Mouse (Mus musculus) hindbrain, embryonic 16.5 days (tissue): ENCODE results near the gene Fam110c. TPM values are rescaled to one million over a fixed set of nuclear protein-coding genes. Genes with fewer than 3 reads are reported as not detected.
A peak's percentile ranks its signal among the peaks of the same experiment; 100 is the strongest.
"Not testable (repeated sequence)": the region's sequence is repeated elsewhere in the genome, so short reads cannot be mapped to it uniquely, and the experiment has no call there.

Experiments used
- ATAC-seq: fragments of 200-750 bp; cut with Nextera tagmentation; 2 replicates; pipeline ENCODE4 v1.8.0; 2017; ENCODE audit warnings: moderate TSS enrichment, moderate library complexity
- H3K27ac ChIP-seq: fragments of 300-500 bp; sonication (generic); 2 replicates; pipeline ENCODE4 v1.5.1; 2014; ENCODE audit warnings: low read depth, mild to moderate bottlenecking, control low read depth, low read length, moderate library complexity
- H3K27me3 ChIP-seq: fragments of 300-500 bp; sonication (generic); replicated peaks from 2 replicates; pipeline ENCODE4 v1.6.1; 2014; ENCODE audit warnings: low read length; ENCODE audit not compliant: control insufficient read depth, insufficient read depth
- H3K36me3 ChIP-seq: fragments of 300-500 bp; sonication (generic); 2 replicates; pipeline ENCODE4 v1.6.1; 2014; ENCODE audit warnings: mild to moderate bottlenecking, low read length, moderate library complexity, mixed read lengths; ENCODE audit not compliant: control insufficient read depth, insufficient read depth
- H3K4me1 ChIP-seq: fragments of 300-500 bp; sonication (generic); 2 replicates; pipeline ENCODE4 v1.6.1; 2014; ENCODE audit warnings: low read depth, low read length; ENCODE audit not compliant: control insufficient read depth, insufficient read depth
- H3K4me2 ChIP-seq: fragments of 300-500 bp; sonication (generic); 2 replicates; pipeline ENCODE4 v1.6.1; 2014; ENCODE audit warnings: mild to moderate bottlenecking, low read length, control low read depth, moderate library complexity
- H3K4me3 ChIP-seq: fragments of 300-500 bp; sonication (generic); 2 replicates; pipeline ENCODE4 v1.5.1; 2014; ENCODE audit warnings: mild to moderate bottlenecking, low read length, control low read depth, moderate library complexity
- H3K9ac ChIP-seq: fragments of 300-500 bp; sonication (generic); 2 replicates; pipeline ENCODE4 v1.6.1; 2014; ENCODE audit warnings: low read depth, mild to moderate bottlenecking, control low read depth, low read length, moderate library complexity
- H3K9me3 ChIP-seq: fragments of 300-500 bp; sonication (generic); 2 replicates; pipeline ENCODE4 v1.6.1; 2014; ENCODE audit warnings: mild to moderate bottlenecking, low read length, moderate library complexity; ENCODE audit not compliant: control insufficient read depth
- WGBS: fragments of 180-500 bp; shearing (Covaris S2); extraction: QIAGEN DNeasy Blood & Tissue Kit; methylation state at CpG from one replicate; pipeline ENCODE4 v1.1.7; 2014; 5-methylcytosine and 5-hydroxymethylcytosine counted together
- polyA plus RNA-seq: library from polyadenylated mRNA; unstranded; fragments of >200 nt; fragmentation: Nextera tagmentation; extraction: Ambion mirVana; gene quantifications from 2 replicates; pipeline ENCODE4 v1.2.1, GENCODE M21; 2015

Gene Fam110c
- 0.05 and 0.06 TPM in 2 replicates for polyA plus RNA-seq

- Histone ChIP-seq H3K9me3 (no peaks in the 10 kb centered on the region), H3K4me3 (peak within 1 kb of the TSS; percentile 54), H3K9ac (peak within 1 kb of the TSS; percentile 58), H3K27ac (no peak within 1 kb of the TSS), H3K4me1 (peaks cover 13% of the 10 kb centered on the region), H3K36me3 (no peaks in the 10 kb centered on the region), H3K27me3 (peaks cover 31% of the 10 kb centered on the region), H3K4me2 (peak within 1 kb of the TSS; percentile 99)
- 2% methylated on average over 50 of the region's 50 CpGs for WGBS
- peak; percentile 65; the same call in 1 of the 2 replicates for ATAC-seq
Observed at GRCm38 (mm10) chr12:31073412-31074354, at the start of gene Fam110c. TSS of gene Fam110c (plus strand) at chr12:31073861.

- 74% methylated on average over 7 of the region's 7 CpGs for WGBS
Observed at GRCm38 (mm10) chr12:31026423-31026822, 47.2 kb upstream of the Fam110c start.

GRCm38 (mm10) chr12:31052066-31052465 lies 21.6 kb upstream of the Fam110c start:
- Histone ChIP-seq H3K36me3 (no peaks in the 10 kb centered on the region), H3K27me3 (no peaks in the 10 kb centered on the region), H3K4me2 (no peak overlapping the region), H3K27ac (no peak overlapping the region), H3K9ac (no peak overlapping the region), H3K4me1 (no peaks in the 10 kb centered on the region), H3K9me3 (no peaks in the 10 kb centered on the region), H3K4me3 (no peak overlapping the region)
- 91% methylated on average over 4 of the region's 4 CpGs for WGBS
- no peak for ATAC-seq

More at GRCm38 (mm10) chr12:31026423-31026822, 47.2 kb upstream of the Fam110c start:
- H3K27me3 ChIP-seq: no peaks in the 10 kb centered on the region
- ATAC-seq: no peak
- no peak overlapping the region for H3K27ac ChIP-seq
- H3K4me1 ChIP-seq: no peaks in the 10 kb centered on the region
- no peak overlapping the region for H3K4me3 ChIP-seq
- H3K36me3 ChIP-seq: no peaks in the 10 kb centered on the region
- no peak overlapping the region for H3K4me2 ChIP-seq
- H3K9ac ChIP-seq: no peak overlapping the region
- H3K9me3 ChIP-seq: peaks cover 4% of the 10 kb centered on the region; the same call in 1 of the 2 replicates

GRCm38 (mm10) chr12:31056291-31056864 lies 17.3 kb upstream of the Fam110c start:
- no peak for ATAC-seq
- Histone ChIP-seq H3K27me3 (no peaks in the 10 kb centered on the region), H3K9ac (no peak overlapping the region), H3K4me1 (no peaks in the 10 kb centered on the region), H3K36me3 (no peaks in the 10 kb centered on the region), H3K4me3 (no peak overlapping the region), H3K9me3 (no peaks in the 10 kb centered on the region), H3K27ac (no peak overlapping the region), H3K4me2 (no peak overlapping the region)
- WGBS: 87% methylated on average over 6 of the region's 6 CpGs

- Histone ChIP-seq H3K27me3 (no peaks in the 10 kb centered on the region), H3K4me2 (no peak overlapping the region), H3K27ac (no peak overlapping the region), H3K36me3 (no peaks in the 10 kb centered on the region), H3K4me1 (no peaks in the 10 kb centered on the region), H3K9ac (no peak overlapping the region), H3K4me3 (no peak overlapping the region), H3K9me3 (no peaks in the 10 kb centered on the region)
- WGBS: 55% methylated on average over 8 of the region's 8 CpGs
- ATAC-seq: no peak
Observed at GRCm38 (mm10) chr12:31059393-31059853, 14.2 kb upstream of the Fam110c start.

GRCm38 (mm10) chr12:31060245-31060644 lies 13.4 kb upstream of the Fam110c start:
- H3K4me3 ChIP-seq: no peak overlapping the region
- no peaks in the 10 kb centered on the region for H3K36me3 ChIP-seq
- H3K4me2 ChIP-seq: no peak overlapping the region
- H3K9ac ChIP-seq: no peak overlapping the region
- no peaks in the 10 kb centered on the region for H3K27me3 ChIP-seq
- no peak for ATAC-seq
- 62% methylated on average over 8 of the region's 8 CpGs for WGBS
- H3K27ac ChIP-seq: no peak overlapping the region
- no peaks in the 10 kb centered on the region for H3K9me3 ChIP-seq
- no peaks in the 10 kb centered on the region for H3K4me1 ChIP-seq

- Histone ChIP-seq H3K4me1 (peaks cover 13% of the 10 kb centered on the region), H3K4me2 (no peak overlapping the region), H3K9ac (no peak overlapping the region), H3K36me3 (no peaks in the 10 kb centered on the region), H3K4me3 (no peak overlapping the region), H3K9me3 (no peaks in the 10 kb centered on the region), H3K27me3 (peaks cover 25% of the 10 kb centered on the region), H3K27ac (no peak overlapping the region)
- WGBS: 83% methylated on average over 5 of the region's 5 CpGs
- no peak for ATAC-seq
Observed at GRCm38 (mm10) chr12:31071222-31071621, 2.4 kb upstream of the Fam110c start.

GRCm38 (mm10) chr12:31074355-31074786 lies 710 bp downstream of the Fam110c start:
- ATAC-seq: peak; percentile 40
- 0% methylated on average over 6 of the region's 18 CpGs for WGBS
- Histone ChIP-seq H3K4me1 (peaks cover 13% of the 10 kb centered on the region), H3K27me3 (peaks cover 31% of the 10 kb centered on the region), H3K4me3 (peak overlapping the region; percentile 54), H3K4me2 (peak overlapping the region; percentile 99), H3K9ac (peak overlapping the region; percentile 58)
- not testable (repeated sequence) for H3K27ac ChIP-seq, H3K9me3 ChIP-seq, H3K36me3 ChIP-seq
